Mouse (Mus musculus): ENCODE results near the gene Ank2. TPM values are rescaled to one million over a fixed set of nuclear protein-coding genes. Genes with fewer than 3 reads are reported as not detected.
"Not testable (repeated sequence)": the region's sequence is repeated elsewhere in the genome, so short reads cannot be mapped to it uniquely, and the experiment has no call there.

Ank2 gene
- polyA plus RNA-seq, 1 experiment from 2014 or later = 211 TPM

DNA sequence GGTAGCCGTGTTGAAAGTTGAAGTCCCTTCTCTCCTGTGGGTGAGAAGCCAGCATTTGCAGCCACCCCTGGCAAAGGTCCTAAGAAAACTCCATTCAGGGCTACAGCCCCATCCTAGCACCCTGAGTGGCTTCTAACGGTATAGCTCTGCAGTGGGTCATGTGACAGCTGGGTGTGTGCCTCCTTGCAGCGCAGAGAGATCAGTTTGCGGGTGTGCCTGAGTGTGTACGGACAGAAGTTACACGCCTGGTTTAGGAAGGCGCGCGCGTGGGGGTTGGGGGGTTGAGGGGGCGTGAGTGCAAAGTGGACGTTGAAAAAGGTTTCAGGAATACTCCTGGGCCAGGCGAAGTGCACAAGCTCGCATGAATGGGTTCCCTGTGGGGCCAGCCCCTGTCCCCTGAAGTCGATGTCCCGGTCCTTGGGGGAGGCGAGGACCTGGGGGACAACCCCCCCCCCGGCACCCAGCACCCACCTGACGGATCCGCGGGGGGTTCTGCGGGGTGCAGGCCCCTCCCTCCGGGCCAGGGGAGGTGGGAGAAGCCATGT is 881 bp downstream of the Ank2 start:
- 0% methylated on average over 23 of the region's 23 CpGs for WGBS
- Histone ChIP-seq H3K9ac (replicated peaks; ENCODE audit: low read length) (peak overlapping the region; percentile 87), H3K4me2 (ENCODE audit: low read length) (peak overlapping the region; percentile 100), H3K4me3 (replicated peaks; ENCODE audit: low read depth, low read length) (peak overlapping the region; percentile 72), H3K27me3 (ENCODE audit: control insufficient read depth, insufficient read depth, low read length) (0 out of 2 replicates have a peak, but pooled peaks cover 6% of the 10 kb centered on the region), H3K36me3 (ENCODE audit: control insufficient read depth, insufficient read depth, low read length) (no peaks in the 10 kb centered on the region), H3K9me3 (ENCODE audit: control insufficient read depth, low read length) (0 out of 2 replicates have a peak, but pooled peaks cover 1% of the 10 kb centered on the region), H3K27ac (replicated peaks; ENCODE audit: low read depth, low read length) (peak overlapping the region; percentile 53), H3K4me1 (ENCODE audit: control insufficient read depth, insufficient read depth, low read length) (peaks cover 10% of the 10 kb centered on the region)
- DNase-seq (peak; percentile 67), ATAC-seq (ENCODE audit: low FRiP score, low TSS enrichment) (peak; percentile 73)

DNA sequence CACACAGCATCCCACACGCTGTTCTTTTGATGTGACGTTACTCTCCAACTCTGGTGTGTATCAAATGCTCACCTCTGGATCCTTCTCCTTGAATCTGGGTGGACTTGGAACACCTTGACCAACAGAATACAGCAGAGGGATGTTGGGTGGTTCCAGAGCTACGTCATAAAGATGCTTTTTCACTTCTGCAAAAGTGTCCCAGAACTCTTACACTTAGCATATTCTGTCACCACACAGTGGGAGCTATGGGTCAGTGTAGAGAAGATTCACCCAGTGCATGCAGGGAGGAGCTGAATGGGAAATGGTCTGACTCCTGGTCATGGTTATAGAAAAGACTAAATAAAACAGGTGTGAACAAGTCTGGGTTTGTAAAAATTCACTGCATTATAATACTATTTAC is 6.5 kb downstream of the Ank2 start:
- no peak overlapping the region for H3K4me3 ChIP-seq (replicated peaks; ENCODE audit: low read depth, low read length)
- 0 out of 2 replicates have a peak, but pooled peaks cover under 1% of the 10 kb centered on the region for H3K27me3 ChIP-seq (ENCODE audit: control insufficient read depth, insufficient read depth, low read length)
- H3K4me1 ChIP-seq (ENCODE audit: control insufficient read depth, insufficient read depth, low read length) = no peaks in the 10 kb centered on the region
- H3K27ac ChIP-seq (replicated peaks; ENCODE audit: low read depth, low read length) = no peak overlapping the region
- no peak for DNase-seq
- no peaks in the 10 kb centered on the region for H3K9me3 ChIP-seq (ENCODE audit: control insufficient read depth, low read length)
- no peak overlapping the region for H3K4me2 ChIP-seq (ENCODE audit: low read length)
- H3K9ac ChIP-seq (replicated peaks; ENCODE audit: low read length) = no peak overlapping the region
- WGBS = 85% methylated on average over 3 of the region's 3 CpGs
- H3K36me3 ChIP-seq (ENCODE audit: control insufficient read depth, insufficient read depth, low read length) = no peaks in the 10 kb centered on the region
- no peak for ATAC-seq (ENCODE audit: low FRiP score, low TSS enrichment)

DNA sequence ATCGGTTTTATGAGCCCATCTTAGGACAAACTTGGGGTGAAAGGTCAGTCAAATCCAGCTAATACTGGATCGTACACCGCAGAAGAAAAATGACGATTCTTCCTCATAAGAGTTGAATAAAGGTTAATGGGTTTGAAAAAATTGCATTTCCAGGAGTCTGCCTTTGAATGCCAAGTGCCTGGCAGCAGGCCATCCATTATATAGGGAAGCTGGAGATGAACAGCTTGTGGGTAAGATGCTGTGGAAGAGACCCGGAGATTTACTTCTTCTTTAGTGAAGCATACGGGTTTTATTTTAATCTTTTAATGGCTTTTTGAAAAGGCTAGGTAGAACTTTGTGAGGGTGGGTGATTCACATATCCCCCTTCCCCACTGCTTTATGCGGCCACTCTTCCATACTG is 11.8 kb downstream of the Ank2 start:
- Histone ChIP-seq H3K4me3 (replicated peaks; ENCODE audit: low read depth, low read length) (no peak overlapping the region), H3K9ac (replicated peaks; ENCODE audit: low read length) (no peak overlapping the region), H3K4me1 (ENCODE audit: control insufficient read depth, insufficient read depth, low read length) (no peaks in the 10 kb centered on the region), H3K27me3 (ENCODE audit: control insufficient read depth, insufficient read depth, low read length) (no peaks in the 10 kb centered on the region), H3K27ac (replicated peaks; ENCODE audit: low read depth, low read length) (no peak overlapping the region), H3K9me3 (ENCODE audit: control insufficient read depth, low read length) (no peaks in the 10 kb centered on the region), H3K36me3 (ENCODE audit: control insufficient read depth, insufficient read depth, low read length) (no peaks in the 10 kb centered on the region), H3K4me2 (ENCODE audit: low read length) (no peak overlapping the region)
- WGBS = 72% methylated on average over 7 of the region's 7 CpGs
- ATAC-seq (ENCODE audit: low FRiP score, low TSS enrichment) (no peak), DNase-seq (peak; percentile 49)

DNA sequence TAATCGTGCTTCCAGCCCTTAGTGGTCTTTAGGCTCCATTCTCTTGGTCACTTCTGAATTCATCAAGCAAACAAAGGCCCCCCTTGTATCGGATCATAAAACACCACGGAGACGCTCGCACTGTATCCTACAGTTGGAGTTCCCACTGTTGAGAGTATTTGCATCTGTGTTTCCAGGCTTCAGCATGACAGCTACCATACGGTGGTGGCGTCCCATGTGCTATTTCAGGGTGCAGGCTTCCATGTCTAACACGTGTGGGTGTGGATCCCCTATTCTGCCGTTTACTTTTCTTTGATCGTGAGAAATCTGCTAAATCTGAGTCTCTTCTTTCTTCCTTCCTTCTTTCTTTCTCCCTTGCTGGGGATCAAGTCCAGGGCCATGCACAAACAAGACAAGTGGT is 14.0 kb downstream of the Ank2 start:
- no peak for DNase-seq
- 59% methylated on average over 10 of the region's 10 CpGs for whole genome bisulfite sequencing

DNA sequence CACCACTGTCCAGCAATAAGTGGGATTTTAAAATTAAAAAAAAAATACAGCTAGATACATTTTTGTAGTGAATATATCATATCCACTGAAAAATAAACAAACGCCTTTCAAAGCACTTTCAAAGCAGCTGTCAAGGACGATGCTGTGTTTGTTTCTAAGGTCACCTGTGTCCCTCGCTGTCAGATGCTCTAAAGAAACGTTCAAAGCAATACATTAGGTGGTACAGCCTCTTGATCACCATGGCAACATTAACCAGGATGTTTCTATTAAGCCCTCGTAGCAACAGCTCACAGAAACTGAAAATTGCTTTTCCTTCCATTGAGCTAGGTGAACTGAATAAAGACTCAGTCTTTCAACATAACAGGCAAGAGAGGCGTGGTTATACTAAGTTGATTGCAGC is 17.5 kb downstream of the Ank2 start:
- peak; percentile 44 for DNase-seq

More for the DNA sequence above, 14.0 kb downstream of the Ank2 start:
- Histone ChIP-seq H3K4me3 (replicated peaks; ENCODE audit: low read depth, low read length) (no peak overlapping the region), H3K27ac (replicated peaks; ENCODE audit: low read depth, low read length) (no peak overlapping the region), H3K9ac (replicated peaks; ENCODE audit: low read length) (no peak overlapping the region), H3K36me3 (ENCODE audit: control insufficient read depth, insufficient read depth, low read length) (no peaks in the 10 kb centered on the region), H3K27me3 (ENCODE audit: control insufficient read depth, insufficient read depth, low read length) (no peaks in the 10 kb centered on the region), H3K4me2 (ENCODE audit: low read length) (no peak overlapping the region), H3K4me1 (ENCODE audit: control insufficient read depth, insufficient read depth, low read length) (no peaks in the 10 kb centered on the region; the same call in 1 of the 2 replicates), H3K9me3 (ENCODE audit: control insufficient read depth, low read length) (no peaks in the 10 kb centered on the region)
- ATAC-seq (ENCODE audit: low FRiP score, low TSS enrichment) = no peak

DNA sequence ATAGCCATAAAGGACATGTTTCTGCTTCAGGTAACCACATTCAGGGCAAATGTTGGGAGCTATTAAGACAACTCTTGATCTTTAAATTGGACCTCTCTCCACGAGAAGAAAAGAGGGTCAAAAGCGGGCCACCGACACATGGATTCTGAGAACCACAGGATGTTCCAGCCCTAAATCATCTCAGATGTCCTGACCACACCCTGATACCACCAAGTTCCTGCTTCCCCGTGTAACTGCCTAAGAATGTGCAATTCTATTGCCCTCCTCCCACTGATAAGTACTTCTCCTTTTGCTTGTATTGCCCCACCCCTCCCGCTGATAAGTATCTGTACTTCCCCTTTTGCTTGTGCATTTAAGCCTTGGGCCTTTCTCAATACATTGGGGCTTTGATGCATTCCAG is 18.8 kb downstream of the Ank2 start:
- not testable (repeated sequence) for H3K27me3 ChIP-seq (ENCODE audit: control insufficient read depth, insufficient read depth, low read length); H3K9ac ChIP-seq (replicated peaks; ENCODE audit: low read length); DNase-seq; ATAC-seq (ENCODE audit: low FRiP score, low TSS enrichment); H3K27ac ChIP-seq (replicated peaks; ENCODE audit: low read depth, low read length); H3K4me3 ChIP-seq (replicated peaks; ENCODE audit: low read depth, low read length); H3K36me3 ChIP-seq (ENCODE audit: control insufficient read depth, insufficient read depth, low read length); H3K9me3 ChIP-seq (ENCODE audit: control insufficient read depth, low read length); H3K4me2 ChIP-seq (ENCODE audit: low read length); H3K4me1 ChIP-seq (ENCODE audit: control insufficient read depth, insufficient read depth, low read length)
- 87% methylated on average over 5 of the region's 5 CpGs for WGBS

More for the DNA sequence above, 17.5 kb downstream of the Ank2 start:
- 54% methylated on average over 6 of the region's 6 CpGs for WGBS
- Histone ChIP-seq H3K9ac (replicated peaks; ENCODE audit: low read length) (no peak overlapping the region), H3K4me2 (ENCODE audit: low read length) (no peak overlapping the region), H3K9me3 (ENCODE audit: control insufficient read depth, low read length) (no peaks in the 10 kb centered on the region), H3K4me1 (ENCODE audit: control insufficient read depth, insufficient read depth, low read length) (no peaks in the 10 kb centered on the region; the same call in 1 of the 2 replicates), H3K27me3 (ENCODE audit: control insufficient read depth, insufficient read depth, low read length) (no peaks in the 10 kb centered on the region), H3K36me3 (ENCODE audit: control insufficient read depth, insufficient read depth, low read length) (no peaks in the 10 kb centered on the region), H3K4me3 (replicated peaks; ENCODE audit: low read depth, low read length) (no peak overlapping the region), H3K27ac (replicated peaks; ENCODE audit: low read depth, low read length) (no peak overlapping the region)
- ATAC-seq (ENCODE audit: low FRiP score, low TSS enrichment) = no peak

DNA sequence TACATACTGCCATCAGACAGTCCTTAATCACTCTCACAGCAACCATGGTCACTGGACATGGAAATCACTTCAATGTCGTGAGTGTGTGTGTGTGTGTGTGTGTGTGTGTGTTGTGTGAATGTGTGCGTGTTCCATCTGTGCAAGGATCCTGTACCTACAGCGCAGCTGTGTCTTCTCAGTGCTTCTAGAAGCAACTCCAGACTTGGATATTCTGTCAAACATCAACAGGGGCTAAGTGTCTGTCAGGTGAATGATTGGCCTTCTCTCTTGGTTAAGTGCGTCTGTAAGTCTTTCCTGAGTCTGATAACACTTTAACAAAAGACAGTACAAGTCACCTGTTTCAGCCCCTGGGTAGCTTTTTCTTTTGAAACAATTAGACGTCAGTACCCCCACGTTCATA is 25.0 kb downstream of the Ank2 start:
- no peak overlapping the region for H3K27ac ChIP-seq (replicated peaks; ENCODE audit: low read depth, low read length)
- no peak for DNase-seq
- H3K9ac ChIP-seq (replicated peaks; ENCODE audit: low read length) = no peak overlapping the region
- WGBS = 84% methylated on average over 6 of the region's 6 CpGs
- no peaks in the 10 kb centered on the region for H3K36me3 ChIP-seq (ENCODE audit: control insufficient read depth, insufficient read depth, low read length)
- no peaks in the 10 kb centered on the region for H3K27me3 ChIP-seq (ENCODE audit: control insufficient read depth, insufficient read depth, low read length)
- no peak overlapping the region for H3K4me3 ChIP-seq (replicated peaks; ENCODE audit: low read depth, low read length)
- no peaks in the 10 kb centered on the region for H3K4me1 ChIP-seq (ENCODE audit: control insufficient read depth, insufficient read depth, low read length)
- no peak overlapping the region for H3K4me2 ChIP-seq (ENCODE audit: low read length)
- H3K9me3 ChIP-seq (ENCODE audit: control insufficient read depth, low read length) = no peaks in the 10 kb centered on the region
- no peak for ATAC-seq (ENCODE audit: low FRiP score, low TSS enrichment)

DNA sequence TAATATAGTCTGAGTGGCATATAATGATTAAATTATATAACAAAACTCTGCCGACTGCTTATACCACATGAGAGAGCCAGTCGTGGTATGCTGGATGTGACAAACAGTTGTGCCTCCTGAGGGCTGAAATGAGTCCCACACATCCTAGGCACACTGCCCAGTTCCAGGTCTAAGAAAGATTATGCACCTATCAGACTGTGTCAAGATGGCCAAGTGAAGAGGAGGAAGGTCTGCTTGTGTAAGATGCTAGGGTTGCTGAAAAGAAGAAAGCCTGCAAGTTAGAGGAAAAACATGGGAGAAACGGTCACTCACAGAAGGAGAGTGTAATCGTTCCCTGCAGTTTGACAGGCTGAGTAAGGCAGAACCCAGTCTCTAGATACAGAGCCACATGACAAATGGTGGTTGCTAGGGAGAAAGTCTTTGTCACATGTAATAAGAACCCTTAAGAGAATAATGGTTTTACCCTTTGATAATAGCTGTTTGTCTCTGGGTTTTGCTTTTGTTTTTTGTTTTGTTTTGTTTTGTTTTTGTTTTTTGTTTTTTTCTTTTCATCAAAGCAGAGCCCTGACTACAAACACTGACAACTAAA is 29.9 kb downstream of the Ank2 start:
- H3K27ac ChIP-seq (replicated peaks; ENCODE audit: low read depth, low read length) = no peak overlapping the region
- no peak overlapping the region for H3K9ac ChIP-seq (replicated peaks; ENCODE audit: low read length)
- DNase-seq (no peak), ATAC-seq (ENCODE audit: low FRiP score, low TSS enrichment) (no peak)
- H3K36me3 ChIP-seq (ENCODE audit: control insufficient read depth, insufficient read depth, low read length) = no peaks in the 10 kb centered on the region
- peaks cover under 1% of the 10 kb centered on the region; the same call in 1 of the 2 replicates for H3K4me1 ChIP-seq (ENCODE audit: control insufficient read depth, insufficient read depth, low read length)
- H3K9me3 ChIP-seq (ENCODE audit: control insufficient read depth, low read length) = no peaks in the 10 kb centered on the region
- H3K27me3 ChIP-seq (ENCODE audit: control insufficient read depth, insufficient read depth, low read length) = no peaks in the 10 kb centered on the region
- no peak overlapping the region for H3K4me2 ChIP-seq (ENCODE audit: low read length)
- H3K4me3 ChIP-seq (replicated peaks; ENCODE audit: low read depth, low read length) = no peak overlapping the region
- WGBS = 77% methylated on average over 4 of the region's 4 CpGs

DNA sequence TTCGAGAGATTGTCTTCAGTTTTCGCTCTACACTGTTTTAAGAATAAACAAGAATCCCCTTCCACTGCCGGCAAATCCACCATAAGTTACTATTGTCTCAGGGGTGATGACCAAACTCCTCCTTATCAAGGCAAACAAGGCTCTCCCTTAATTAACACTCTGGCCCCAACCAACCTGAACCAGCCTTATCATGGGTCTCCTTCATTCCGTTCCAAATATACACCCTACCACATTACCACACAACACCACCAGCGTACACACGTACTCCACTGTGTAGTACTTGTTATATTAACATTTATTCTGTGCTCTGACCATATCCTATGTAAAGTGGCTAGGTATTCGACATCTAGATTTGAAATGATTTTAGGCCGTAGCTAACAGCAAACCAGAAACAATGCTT is 30.6 kb downstream of the Ank2 start:
- H3K4me1 ChIP-seq (ENCODE audit: control insufficient read depth, insufficient read depth, low read length) = peaks cover 7% of the 10 kb centered on the region
- 95% methylated on average over 8 of the region's 8 CpGs for WGBS
- DNase-seq (no peak), ATAC-seq (ENCODE audit: low FRiP score, low TSS enrichment) (no peak)
- H3K36me3 ChIP-seq (ENCODE audit: control insufficient read depth, insufficient read depth, low read length) = no peaks in the 10 kb centered on the region
- no peak overlapping the region for H3K4me2 ChIP-seq (ENCODE audit: low read length)
- H3K9me3 ChIP-seq (ENCODE audit: control insufficient read depth, low read length) = no peaks in the 10 kb centered on the region
- no peak overlapping the region for H3K9ac ChIP-seq (replicated peaks; ENCODE audit: low read length)
- H3K27me3 ChIP-seq (ENCODE audit: control insufficient read depth, insufficient read depth, low read length) = no peaks in the 10 kb centered on the region
- H3K4me3 ChIP-seq (replicated peaks; ENCODE audit: low read depth, low read length) = no peak overlapping the region
- no peak overlapping the region for H3K27ac ChIP-seq (replicated peaks; ENCODE audit: low read depth, low read length)
